Mouse (Mus musculus): ENCODE results near the gene Opn3. TPM values are rescaled to one million over a fixed set of nuclear protein-coding genes. Genes with fewer than 3 reads are reported as not detected.
A peak's percentile ranks its signal among the peaks of the same experiment; 100 is the strongest.

Opn3 gene
- total and polyA plus RNA-seq, 3 experiments: 0.89 to 2.9 (median 1.6) TPM

GRCm38 (mm10) chr1:175699375-175699774, 6.8 kb upstream of the Opn3 start:
- Histone ChIP-seq H3K27ac (ENCODE audit: insufficient read depth, low read depth) (no peak overlapping the region), H3K9ac (ENCODE audit: insufficient read depth, low read depth) (no peak overlapping the region), H3K4me2 (ENCODE audit: insufficient read depth, low read depth, poor library complexity, severe bottlenecking) (peak overlapping the region; percentile 55), H3K4me3 (replicated peaks in 1 of 3; ENCODE audit: low read depth in 2 of 3, low read length in 2 of 3, poor library complexity in 1 of 3) (no peak overlapping the region), H3K27me3 (replicated peaks) (no peaks in the 10 kb centered on the region), H3K4me1 (ENCODE audit: control insufficient read depth in 1 of 2, insufficient read depth in 2 of 2) (peaks cover 0 to 10% of the 10 kb centered on the region in 2 experiments; a peak in 2 of 4 replicates), H3K9me3 (replicated peaks; ENCODE audit: low read length) (no peaks in the 10 kb centered on the region), H3K36me3 (replicated peaks in 1 of 2; ENCODE audit: control insufficient read depth in 1 of 2, insufficient read depth in 1 of 2, low read length in 1 of 2) (no peaks in the 10 kb centered on the region), H3K79me2 (replicated peaks; ENCODE audit: control insufficient read depth, extremely low read depth, insufficient read depth, poor library complexity, severe bottlenecking) (no peaks in the 10 kb centered on the region)
- no peak for DNase-seq (ENCODE audit: extremely low read depth)
- TF ChIP-seq MAZ (IDR thresholded peaks at IDR 0.05; ENCODE audit: low read depth, low read length) (no peak), JUND (conservative IDR thresholded peaks at IDR 0.05; ENCODE audit: low read depth, low read length) (no peak), ZC3H11A (IDR thresholded peaks at IDR 0.05; ENCODE audit: low read depth, low read length) (no peak), USF1 (IDR thresholded peaks at IDR 0.05; ENCODE audit: low read depth, low read length) (no peak), EP300 (IDR thresholded peaks at IDR 0.05; ENCODE audit: low read length) (no peak), BHLHE40 (IDR thresholded peaks at IDR 0.05; ENCODE audit: low read depth, low read length) (no peak), MXI1 (IDR thresholded peaks at IDR 0.05; ENCODE audit: low read depth, low read length) (no peak), SMC3 (IDR thresholded peaks at IDR 0.05; ENCODE audit: low read depth, low read length) (no peak), MAFK (IDR thresholded peaks at IDR 0.05; ENCODE audit: insufficient replicate concordance, low read length) (no peak), CTCF (conservative IDR thresholded peaks at IDR 0.05 in 1 of 2, IDR thresholded peaks at IDR 0.05 in 1 of 2; ENCODE audit: low read depth in 2 of 2, low read length in 2 of 2) (no peak), NELFE (IDR thresholded peaks at IDR 0.05; ENCODE audit: low read depth, low read length) (no peak), IRF4 (IDR thresholded peaks at IDR 0.05; ENCODE audit: low read depth, low read length) (no peak)
- in situ Hi-C loops (cut with MboI; ENCODE audit: low pct_ligation_motif_present, low pct_unique_long_range_greater_than_20kb, low sequenced_read_pairs) (no loop called here), dilution Hi-C loops (cut with MboI; ENCODE audit: extremely low pct_ligation_motif_present, extremely low pct_unique_long_range_greater_than_20kb, low sequenced_read_pairs) (no loop called here)

DNA sequence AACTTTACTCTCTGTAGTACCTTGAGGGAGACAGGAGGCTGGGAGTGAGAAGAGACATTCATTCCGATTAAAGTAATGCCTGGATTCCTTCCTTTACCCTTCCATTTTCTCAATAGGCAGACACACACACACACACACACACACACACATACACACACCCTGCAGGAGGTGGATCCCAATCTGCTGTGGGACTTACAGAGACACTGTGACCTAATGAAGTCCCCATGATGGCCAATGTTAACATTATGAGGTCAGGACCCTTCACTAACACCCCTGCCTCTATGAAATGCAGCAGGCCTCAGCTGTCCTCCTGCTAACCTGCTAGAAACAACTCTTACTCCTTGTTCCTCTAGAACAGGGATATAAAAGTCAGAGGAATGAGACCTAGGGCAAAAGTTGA, 5.7 kb upstream of the Opn3 start, which contains the start of gene Wdr64:
Wdr64 (plus strand) TSS at position 301 of the 400 bp plus-strand sequence.
- Histone ChIP-seq H3K36me3 (replicated peaks in 1 of 2; ENCODE audit: control insufficient read depth in 1 of 2, insufficient read depth in 1 of 2, low read length in 1 of 2) (no peaks in the 10 kb centered on the region), H3K9me3 (replicated peaks; ENCODE audit: low read length) (no peaks in the 10 kb centered on the region), H3K4me3 (replicated peaks in 1 of 3; ENCODE audit: low read depth in 2 of 3, low read length in 2 of 3, poor library complexity in 1 of 3) (no peak within 1 kb of the TSS), H3K9ac (ENCODE audit: insufficient read depth, low read depth) (no peak within 1 kb of the TSS), H3K27me3 (replicated peaks) (no peaks in the 10 kb centered on the region), H3K79me2 (replicated peaks; ENCODE audit: control insufficient read depth, extremely low read depth, insufficient read depth, poor library complexity, severe bottlenecking) (no peaks in the 10 kb centered on the region), H3K4me1 (ENCODE audit: control insufficient read depth in 1 of 2, insufficient read depth in 2 of 2) (peaks cover 5 to 16% of the 10 kb centered on the region in 2 experiments; a peak in 3 of 4 replicates), H3K27ac (ENCODE audit: insufficient read depth, low read depth) (no peak within 1 kb of the TSS), H3K4me2 (ENCODE audit: insufficient read depth, low read depth, poor library complexity, severe bottlenecking) (peak within 1 kb of the TSS; percentile 55; the same call in 1 of the 2 replicates)
- in situ Hi-C loops (cut with MboI; ENCODE audit: low pct_ligation_motif_present, low pct_unique_long_range_greater_than_20kb, low sequenced_read_pairs): no loop called here
- TF ChIP-seq MAZ (IDR thresholded peaks at IDR 0.05; ENCODE audit: low read depth, low read length): no peak
- TF ChIP-seq MXI1 (IDR thresholded peaks at IDR 0.05; ENCODE audit: low read depth, low read length): no peak
- no peak for TF ChIP-seq MYC (IDR thresholded peaks at IDR 0.05; ENCODE audit: low read depth, low read length)
- DNase-seq (ENCODE audit: extremely low read depth): no peak
- dilution Hi-C loops (cut with MboI; ENCODE audit: extremely low pct_ligation_motif_present, extremely low pct_unique_long_range_greater_than_20kb, low sequenced_read_pairs): no loop called here

- peak; percentile 51 for TF ChIP-seq BHLHE40 (IDR thresholded peaks at IDR 0.05; ENCODE audit: low read depth, low read length)
- TF ChIP-seq JUND (conservative IDR thresholded peaks at IDR 0.05; ENCODE audit: low read depth, low read length): no peak
- TF ChIP-seq MEF2A (IDR thresholded peaks at IDR 0.05; ENCODE audit: borderline replicate concordance, low read depth, low read length): peak; percentile 87; the same call in 1 of the 2 replicates
- no peak for TF ChIP-seq USF1 (IDR thresholded peaks at IDR 0.05; ENCODE audit: low read depth, low read length)
- no peak for TF ChIP-seq SMC3 (IDR thresholded peaks at IDR 0.05; ENCODE audit: low read depth, low read length)
- 0 out of 2 replicates have a peak, but pooled peaks have one; percentile 11 for TF ChIP-seq ETS1 (conservative IDR thresholded peaks at IDR 0.05; ENCODE audit: low read depth, low read length)
- Histone ChIP-seq H3K36me3 (replicated peaks in 1 of 2; ENCODE audit: control insufficient read depth in 1 of 2, insufficient read depth in 1 of 2, low read length in 1 of 2) (no peaks in the 10 kb centered on the region), H3K9me3 (replicated peaks; ENCODE audit: low read length) (no peaks in the 10 kb centered on the region), H3K27me3 (replicated peaks) (no peaks in the 10 kb centered on the region), H3K4me1 (ENCODE audit: control insufficient read depth in 1 of 2, insufficient read depth in 2 of 2) (peaks cover 5 to 27% of the 10 kb centered on the region in 2 experiments; a peak in 3 of 4 replicates), H3K9ac (ENCODE audit: insufficient read depth, low read depth) (peak overlapping the region; percentile 13; the same call in 1 of the 2 replicates), H3K79me2 (replicated peaks; ENCODE audit: control insufficient read depth, extremely low read depth, insufficient read depth, poor library complexity, severe bottlenecking) (no peaks in the 10 kb centered on the region), H3K4me3 (replicated peaks in 1 of 3; ENCODE audit: low read depth in 2 of 3, low read length in 2 of 3, poor library complexity in 1 of 3) (peak overlapping the region in 2 of 3 experiments; percentile 48 to 55), H3K27ac (ENCODE audit: insufficient read depth, low read depth) (no peak overlapping the region), H3K4me2 (ENCODE audit: insufficient read depth, low read depth, poor library complexity, severe bottlenecking) (peak overlapping the region; percentile 65)
- dilution Hi-C loops (cut with MboI; ENCODE audit: extremely low pct_ligation_motif_present, extremely low pct_unique_long_range_greater_than_20kb, low sequenced_read_pairs): no loop called here
- in situ Hi-C loops (cut with MboI; ENCODE audit: low pct_ligation_motif_present, low pct_unique_long_range_greater_than_20kb, low sequenced_read_pairs): no loop called here
- peak; percentile 28 for DNase-seq (ENCODE audit: extremely low read depth)
Observed at GRCm38 (mm10) chr1:175693429-175693960, 919 bp upstream of the Opn3 start.

Data from CH12.LX (cell line).